Mouse (Mus musculus): Measurements from ENCODE around the gene Zbtb12. TPM values are rescaled to one million over a fixed set of nuclear protein-coding genes. Genes with fewer than 3 reads are reported as not detected.

Zbtb12 gene
- polyA plus RNA-seq (2017; shearing (Covaris generic)) = 0.21 TPM

DNA sequence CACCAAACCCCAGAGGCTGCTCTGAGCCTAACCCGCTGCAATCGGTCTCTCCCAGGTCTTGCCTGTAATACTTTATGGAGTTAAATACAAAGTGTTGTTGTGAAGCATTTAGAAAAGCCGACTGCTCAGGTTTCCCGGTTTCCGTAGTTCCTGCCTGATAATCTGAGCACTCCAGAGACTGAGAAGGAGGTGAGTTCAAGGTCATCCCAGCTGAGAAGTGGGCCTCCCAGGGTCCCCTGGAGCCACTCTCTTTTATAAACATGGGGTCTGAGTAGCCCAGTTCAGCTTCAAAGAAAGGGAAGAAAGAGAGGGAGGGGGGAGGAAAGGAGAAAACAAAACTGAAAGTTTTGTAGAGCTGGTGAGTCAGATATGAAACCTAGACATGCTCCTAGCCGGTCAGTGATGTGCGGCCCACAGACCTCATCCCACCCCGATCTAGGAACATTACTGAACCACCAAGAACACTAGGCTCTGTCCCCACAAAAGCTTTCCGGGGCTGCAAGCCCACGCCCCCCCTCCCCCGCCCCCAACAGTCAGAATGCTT, at the start of gene Zbtb12:
Gene Zbtb12 (plus strand): TSS at position 148 of the 544 bp plus-strand sequence.

DNA sequence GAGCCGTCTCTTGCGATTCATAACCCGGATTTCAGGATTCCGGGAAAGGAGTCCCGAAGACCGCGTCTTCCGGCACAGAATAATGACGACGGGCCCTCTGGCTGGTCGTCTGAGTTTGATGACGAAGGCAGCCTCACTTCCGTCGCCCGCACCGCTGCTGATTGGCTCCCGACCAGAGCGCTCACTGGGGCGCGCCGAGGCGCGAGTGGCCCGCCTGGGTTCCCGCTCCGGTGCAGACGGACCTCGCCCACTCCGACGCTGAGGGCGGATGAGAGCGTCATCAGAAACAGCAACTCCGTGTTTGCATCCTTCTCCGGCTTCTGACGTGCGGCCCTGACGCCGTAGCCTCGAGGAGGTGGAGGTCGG, 42.4 kb upstream of the Zbtb12 start, which contains the start of the genes Stk19 and Dxo:
Gene Stk19 (minus strand): TSS at position 90 of the 366 bp plus-strand sequence.
Gene Dxo (plus strand): TSS at position 164 of the 366 bp plus-strand sequence.

DNA sequence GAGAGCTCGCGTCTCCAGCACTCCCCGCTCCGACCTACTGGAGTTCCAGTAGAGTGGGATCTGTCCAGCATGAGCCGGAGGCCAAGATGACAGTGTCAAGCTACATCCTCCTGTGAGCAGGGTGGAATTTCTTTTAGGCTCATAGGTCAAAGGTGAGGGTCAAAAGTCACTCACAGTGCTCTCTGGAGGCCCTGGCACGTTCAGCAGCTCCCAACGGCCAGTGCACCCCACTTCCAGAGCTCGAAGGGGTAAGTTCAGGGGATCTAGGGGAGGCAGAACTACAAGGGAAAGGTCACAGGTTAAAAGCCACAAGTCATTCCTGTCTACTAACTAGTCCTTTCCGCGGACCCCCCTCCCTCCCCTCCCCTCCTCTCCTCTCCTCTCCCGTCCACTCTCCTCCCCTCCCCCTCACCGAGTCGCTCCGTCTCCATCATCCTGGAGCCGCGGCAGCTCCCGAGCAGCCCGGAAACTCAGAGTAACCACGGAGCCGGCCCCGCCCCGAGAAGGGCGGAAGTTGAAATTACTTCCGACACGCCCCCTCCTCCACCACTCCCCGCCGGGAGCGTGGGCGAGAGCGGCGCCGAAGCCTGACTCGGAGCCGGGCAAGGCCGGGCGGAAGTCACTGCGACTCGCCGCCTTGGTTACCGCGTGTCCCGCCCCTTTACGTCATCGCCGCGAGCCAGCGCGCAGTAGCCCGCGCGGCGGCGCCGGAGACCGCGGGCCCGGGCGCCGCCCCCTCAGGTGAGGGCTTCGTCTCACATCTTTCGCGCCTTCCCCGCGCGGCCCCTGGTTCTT, 29.4 kb upstream of the Zbtb12 start, which contains the start of the genes Skiv2l and Nelfe:
Gene Skiv2l (minus strand): TSS at position 489 of the 795 bp plus-strand sequence.
Gene Nelfe (plus strand): TSS at position 670 of the 795 bp plus-strand sequence.

DNA sequence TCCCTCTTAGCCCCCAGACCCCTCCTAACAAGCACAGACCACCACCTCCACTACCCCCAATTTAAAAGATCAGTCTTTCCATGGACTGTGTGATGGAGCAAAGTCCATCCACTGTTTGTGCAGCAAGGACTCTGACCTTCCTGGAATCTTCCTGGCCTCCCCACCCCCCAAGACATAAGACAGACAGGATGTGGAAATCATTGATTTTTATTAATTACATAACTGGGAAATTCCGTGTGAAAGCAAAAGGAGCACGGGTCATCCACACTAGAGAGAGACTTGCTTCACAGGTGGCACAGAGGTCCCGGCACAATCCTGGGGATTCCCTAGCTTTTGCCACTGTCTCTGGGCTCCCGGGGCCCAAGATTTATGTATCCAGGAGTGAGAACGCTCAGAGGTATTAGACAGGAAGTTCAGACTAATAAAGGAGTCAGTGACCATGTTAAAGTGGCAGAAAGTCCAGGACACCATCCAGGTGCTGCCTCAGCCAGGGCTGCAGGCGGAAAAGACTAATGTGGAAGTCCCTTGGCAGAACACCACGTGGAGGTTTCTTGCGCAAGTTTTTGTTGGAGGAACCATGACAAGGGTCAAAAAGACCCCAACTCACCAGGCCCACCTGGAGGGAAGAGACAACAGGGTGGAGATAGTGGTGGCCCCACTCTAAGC, 16.7 kb upstream of the Zbtb12 start, which contains the start of gene Cfb:
Gene Cfb (minus strand): TSS at position 103 of the 666 bp plus-strand sequence.

DNA sequence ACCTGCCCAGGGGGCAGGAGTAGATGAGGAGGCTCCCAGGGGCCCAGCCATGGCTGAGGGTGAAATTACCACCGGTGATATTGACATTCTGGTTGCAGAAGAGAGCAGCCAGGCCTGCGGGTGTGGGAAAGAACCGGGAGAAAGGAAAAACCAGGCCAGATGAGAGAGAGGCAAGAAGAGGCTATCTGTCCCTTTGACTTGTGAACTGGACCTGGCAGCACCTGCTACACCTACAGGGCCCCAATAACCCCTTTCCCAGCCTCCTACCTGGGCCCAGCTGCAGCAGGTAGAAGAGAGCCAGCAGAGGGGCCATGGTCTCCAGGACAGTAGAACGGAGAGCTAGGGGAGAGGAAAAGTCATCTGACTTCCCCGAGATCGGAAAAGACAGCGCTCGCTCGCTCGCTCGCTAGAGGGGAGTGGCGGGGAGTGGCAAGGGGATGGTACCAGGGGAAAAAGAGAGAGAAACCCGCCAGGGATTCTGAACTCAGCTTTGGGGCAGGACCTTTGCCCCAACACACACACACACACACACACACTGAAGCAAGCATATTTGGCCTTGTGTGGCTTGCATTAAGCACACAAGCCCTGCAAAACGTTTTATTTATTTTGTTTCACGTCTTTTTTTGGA, 2.5 kb downstream of the Zbtb12 start, which contains the start of gene Gm20547:
Gene Gm20547 (minus strand): TSS at position 360 of the 628 bp plus-strand sequence.

DNA sequence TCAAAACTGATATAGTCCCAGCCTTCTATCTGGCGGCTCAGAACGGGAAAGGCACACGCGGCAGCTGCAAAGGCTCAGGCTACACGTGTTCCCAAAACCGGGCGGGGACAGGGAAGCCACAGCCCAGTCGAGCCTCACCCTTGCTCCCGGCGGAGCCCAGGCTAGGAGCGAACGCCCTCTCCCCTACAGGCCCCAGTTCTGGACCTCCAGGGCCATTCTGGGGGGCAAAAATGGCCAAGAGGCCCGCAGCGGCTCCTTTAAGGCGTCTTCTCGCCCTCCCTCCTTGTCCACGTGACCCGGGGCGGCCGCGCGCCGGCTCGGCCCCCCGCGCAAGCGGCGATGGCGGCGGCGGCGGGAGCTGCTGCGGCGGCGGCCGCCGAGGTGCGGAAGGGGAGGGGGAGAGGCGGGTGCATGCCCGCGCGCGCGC, 18.9 kb downstream of the Zbtb12 start, which contains the start of the genes C2 and Ehmt2:
Gene C2 (minus strand): TSS at position 106 of the 427 bp plus-strand sequence.
Gene Ehmt2 (plus strand): TSS at position 310 of the 427 bp plus-strand sequence.

DNA sequence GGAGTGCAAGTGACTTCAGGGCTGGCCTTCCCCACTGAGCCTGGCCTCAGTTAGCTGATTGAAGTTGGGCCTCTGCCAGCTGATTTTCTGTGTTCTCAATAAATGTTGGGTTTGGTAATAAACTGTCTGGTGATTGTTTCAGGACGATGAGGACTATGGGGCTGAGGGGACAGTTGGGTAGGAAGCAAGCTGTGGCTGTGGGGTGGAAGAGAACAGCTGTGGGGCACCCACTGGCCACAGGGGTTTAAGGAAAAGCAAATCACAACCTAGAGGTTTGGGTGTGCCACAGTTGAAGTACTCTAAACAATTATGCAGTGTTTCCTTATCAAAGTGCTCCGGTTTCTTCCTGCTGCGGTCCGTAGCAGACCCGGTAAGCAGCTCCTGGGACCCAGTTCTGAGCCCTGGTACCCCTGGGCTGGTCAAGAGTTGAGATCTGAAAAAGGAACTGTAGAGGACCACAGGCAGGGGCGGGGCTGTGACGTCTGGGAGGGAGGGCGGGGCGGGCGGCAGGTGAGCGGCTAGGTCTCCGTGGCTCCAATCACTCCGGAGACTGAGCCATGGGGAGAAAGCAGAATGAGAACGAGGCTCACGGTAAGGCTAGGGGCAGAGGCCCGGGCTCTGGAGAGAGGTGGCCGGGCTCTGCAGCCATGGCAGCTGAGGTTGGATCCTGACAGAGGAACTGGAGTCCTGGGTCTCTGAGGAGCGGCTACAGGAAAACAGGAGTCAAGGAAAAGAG, 34.8 kb downstream of the Zbtb12 start, which contains the start of gene Slc44a4:
Gene Slc44a4 (plus strand): TSS at position 537 of the 736 bp plus-strand sequence.

DNA sequence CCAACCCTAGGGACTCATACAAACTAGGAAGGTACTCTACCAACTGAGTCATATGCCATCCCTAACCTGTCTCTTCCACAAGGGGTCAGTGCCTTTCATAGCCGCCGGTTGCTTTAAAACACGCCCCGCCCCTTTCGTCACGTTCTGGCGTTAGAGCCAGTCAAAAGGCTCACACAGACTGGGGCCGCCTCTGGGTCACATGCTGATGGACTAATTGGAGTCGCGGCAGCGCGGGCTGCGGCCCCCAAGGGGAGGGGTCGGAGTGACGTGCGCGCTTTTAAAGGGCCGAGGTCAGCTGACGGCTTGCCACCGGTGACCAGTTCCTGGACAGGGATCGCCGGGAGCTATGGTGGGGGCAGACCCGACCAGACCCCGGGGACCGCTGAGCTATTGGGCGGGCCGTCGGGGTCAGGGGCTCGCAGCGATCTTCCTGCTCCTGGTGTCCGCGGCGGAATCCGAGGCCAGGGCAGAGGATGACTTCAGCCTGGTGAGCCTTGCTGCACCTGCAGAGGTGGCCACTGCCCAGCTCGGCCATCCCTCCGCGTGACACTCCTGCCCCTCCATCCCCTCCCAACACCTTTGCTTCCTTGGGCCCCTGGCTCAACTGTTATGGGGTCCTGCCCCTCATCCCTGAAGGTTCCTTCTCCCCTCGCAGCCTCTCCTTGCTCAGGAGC, 51.9 kb downstream of the Zbtb12 start, which contains the start of gene Neu1:
Gene Neu1 (plus strand): TSS at position 193 of the 674 bp plus-strand sequence.

Other genes with a start within 250 kb of the Zbtb12 start
- 20.2 TPM for gene Prrt1, start 249.9 kb upstream of the Zbtb12 start, polyA plus RNA-seq (2017; shearing (Covaris generic))
- 3.2 TPM for gene Fkbpl, start 234.7 kb upstream of the Zbtb12 start, polyA plus RNA-seq (2017; shearing (Covaris generic))
- gene Atf6b, start 232.3 kb upstream of the Zbtb12 start, polyA plus RNA-seq (2017; shearing (Covaris generic)) = 56.1 TPM
- gene Tnxb, start 208.9 kb upstream of the Zbtb12 start, polyA plus RNA-seq (2017; shearing (Covaris generic)) = not detected
- not detected for gene C4b, start 135.6 kb upstream of the Zbtb12 start, polyA plus RNA-seq (2017; shearing (Covaris generic))
- gene Cyp21a1, start 74.9 kb upstream of the Zbtb12 start, polyA plus RNA-seq (2017; shearing (Covaris generic)) = not detected
- gene Stk19, start 42.5 kb upstream of the Zbtb12 start, polyA plus RNA-seq (2017; shearing (Covaris generic)) = 25.8 TPM
- gene Dxo, start 42.5 kb upstream of the Zbtb12 start, polyA plus RNA-seq (2017; shearing (Covaris generic)) = 123 TPM
- 128 TPM for gene Skiv2l, start 29.3 kb upstream of the Zbtb12 start, polyA plus RNA-seq (2017; shearing (Covaris generic))
- 49.5 TPM for gene Nelfe, start 29.1 kb upstream of the Zbtb12 start, polyA plus RNA-seq (2017; shearing (Covaris generic))
- not detected for gene Cfb, start 17.0 kb upstream of the Zbtb12 start, polyA plus RNA-seq (2017; shearing (Covaris generic))
- not detected for gene Gm20547, start 2.6 kb downstream of the Zbtb12 start, polyA plus RNA-seq (2017; shearing (Covaris generic))
- gene C2, start 18.8 kb downstream of the Zbtb12 start, polyA plus RNA-seq (2017; shearing (Covaris generic)) = 1.2 TPM
- gene Ehmt2, start 19.0 kb downstream of the Zbtb12 start, polyA plus RNA-seq (2017; shearing (Covaris generic)) = 57.8 TPM
- not detected for gene Slc44a4, start 35.0 kb downstream of the Zbtb12 start, polyA plus RNA-seq (2017; shearing (Covaris generic))
- gene Neu1, start 51.8 kb downstream of the Zbtb12 start, polyA plus RNA-seq (2017; shearing (Covaris generic)) = 74.6 TPM
- gene Hspa1b, start 79.8 kb downstream of the Zbtb12 start, polyA plus RNA-seq (2017; shearing (Covaris generic)) = 2,452 TPM
- gene Gm20481, start 90.4 kb downstream of the Zbtb12 start, polyA plus RNA-seq (2017; shearing (Covaris generic)) = 125 TPM
- 1,550 TPM for gene Hspa1a, start 92.7 kb downstream of the Zbtb12 start, polyA plus RNA-seq (2017; shearing (Covaris generic))
- not detected for gene Hspa1l, start 93.2 kb downstream of the Zbtb12 start, polyA plus RNA-seq (2017; shearing (Covaris generic))
- gene Lsm2, start 102.4 kb downstream of the Zbtb12 start, polyA plus RNA-seq (2017; shearing (Covaris generic)) = 47.6 TPM
- gene Vars, start 121.5 kb downstream of the Zbtb12 start, polyA plus RNA-seq (2017; shearing (Covaris generic)) = 182 TPM
- 0.10 TPM for gene Vwa7, start 137.1 kb downstream of the Zbtb12 start, polyA plus RNA-seq (2017; shearing (Covaris generic))
- gene Sapcd1, start 148.5 kb downstream of the Zbtb12 start, polyA plus RNA-seq (2017; shearing (Covaris generic)) = not detected
- 2.2 TPM for gene Msh5, start 167.3 kb downstream of the Zbtb12 start, polyA plus RNA-seq (2017; shearing (Covaris generic))
- 305 TPM for gene Clic1, start 170.5 kb downstream of the Zbtb12 start, polyA plus RNA-seq (2017; shearing (Covaris generic))
- 1.00 TPM for gene Ddah2, start 179.6 kb downstream of the Zbtb12 start, polyA plus RNA-seq (2017; shearing (Covaris generic))
- not detected for gene Ly6g6c, start 185.9 kb downstream of the Zbtb12 start, polyA plus RNA-seq (2017; shearing (Covaris generic))
- gene Mpig6b, start 186.7 kb downstream of the Zbtb12 start, polyA plus RNA-seq (2017; shearing (Covaris generic)) = not detected
- not detected for gene Ly6g6e, start 197.4 kb downstream of the Zbtb12 start, polyA plus RNA-seq (2017; shearing (Covaris generic))
- not detected for gene Ly6g6d, start 198.6 kb downstream of the Zbtb12 start, polyA plus RNA-seq (2017; shearing (Covaris generic))
- not detected for gene Ly6g6f, start 206.1 kb downstream of the Zbtb12 start, polyA plus RNA-seq (2017; shearing (Covaris generic))
- gene Abhd16a, start 209.8 kb downstream of the Zbtb12 start, polyA plus RNA-seq (2017; shearing (Covaris generic)) = 88.6 TPM
- gene Ly6g5c, start 228.8 kb downstream of the Zbtb12 start, polyA plus RNA-seq (2017; shearing (Covaris generic)) = not detected
- gene Ly6g5b, start 235.9 kb downstream of the Zbtb12 start, polyA plus RNA-seq (2017; shearing (Covaris generic)) = 2.1 TPM
- gene Gpank1, start 242.0 kb downstream of the Zbtb12 start, polyA plus RNA-seq (2017; shearing (Covaris generic)) = 43.9 TPM
- gene Csnk2b, start 242.6 kb downstream of the Zbtb12 start, polyA plus RNA-seq (2017; shearing (Covaris generic)) = 190 TPM
- gene D17H6S53E, start 246.9 kb downstream of the Zbtb12 start, polyA plus RNA-seq (2017; shearing (Covaris generic)) = 0.75 TPM